Mouse (Mus musculus): ENCODE data around the gene Sec16a.
A peak's percentile ranks its signal among the peaks of the same experiment; 100 is the strongest.
"Not testable (repeated sequence)": the region's sequence is repeated elsewhere in the genome, so short reads cannot be mapped to it uniquely, and the experiment has no call there.

Gene Sec16a

DNA sequence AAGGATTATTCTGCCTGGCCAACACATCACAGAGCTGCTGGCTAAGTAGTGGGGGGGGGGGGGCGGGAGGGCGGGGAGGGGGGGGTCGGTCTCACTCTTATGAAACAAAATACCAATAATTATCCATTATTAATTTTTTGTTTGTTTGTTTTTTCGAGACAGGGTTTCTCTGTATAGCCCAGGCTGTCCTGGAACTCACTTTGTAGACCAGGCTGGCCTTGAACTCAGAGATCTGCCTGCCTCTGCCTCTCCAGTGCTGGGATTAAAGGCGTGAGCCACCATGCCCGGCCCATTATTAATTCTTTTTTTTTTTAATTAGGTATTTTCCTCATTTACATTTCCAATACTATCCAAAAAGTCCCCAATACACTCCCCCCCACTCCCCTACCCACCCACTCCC is 64.1 kb downstream of the Sec16a start:
- DNase-seq, result not testable (repeated sequence)

- DNase-seq, result peak; percentile 80 to 89
These were observed 64.8 kb downstream of the Sec16a start, which contains the start of gene Snapc4 for GRCm38 (mm10) chr2:26380131-26380771. Gene Snapc4 (minus strand): TSS chr2:26380653.

DNA sequence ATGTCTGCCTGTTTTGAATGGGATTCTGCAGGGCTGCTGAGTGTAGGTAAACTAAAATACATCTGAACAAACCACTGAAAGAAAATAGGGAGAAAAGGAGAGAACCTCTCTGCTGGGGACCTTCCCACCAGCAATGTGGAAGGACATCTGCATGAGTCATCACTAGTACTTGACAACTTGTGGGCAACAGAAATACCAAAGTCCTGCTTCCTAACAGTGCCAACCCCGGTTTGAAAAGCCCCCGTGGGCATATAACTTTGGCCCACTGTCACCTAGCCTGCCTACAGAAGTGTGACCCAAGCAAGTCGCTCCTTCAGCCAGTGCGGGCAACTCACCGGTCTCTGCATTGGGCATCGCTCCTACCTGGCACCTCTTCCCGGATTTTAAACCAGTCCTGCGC is 72.6 kb downstream of the Sec16a start:
- no peak for DNase-seq

- no peak for DNase-seq
These were observed 76.4 kb downstream of the Sec16a start for GRCm38 (mm10) chr2:26368572-26368971.

GRCm38 (mm10) chr2:26367911-26368310 is 77.1 kb downstream of the Sec16a start:
- DNase-seq, result no peak

DNA sequence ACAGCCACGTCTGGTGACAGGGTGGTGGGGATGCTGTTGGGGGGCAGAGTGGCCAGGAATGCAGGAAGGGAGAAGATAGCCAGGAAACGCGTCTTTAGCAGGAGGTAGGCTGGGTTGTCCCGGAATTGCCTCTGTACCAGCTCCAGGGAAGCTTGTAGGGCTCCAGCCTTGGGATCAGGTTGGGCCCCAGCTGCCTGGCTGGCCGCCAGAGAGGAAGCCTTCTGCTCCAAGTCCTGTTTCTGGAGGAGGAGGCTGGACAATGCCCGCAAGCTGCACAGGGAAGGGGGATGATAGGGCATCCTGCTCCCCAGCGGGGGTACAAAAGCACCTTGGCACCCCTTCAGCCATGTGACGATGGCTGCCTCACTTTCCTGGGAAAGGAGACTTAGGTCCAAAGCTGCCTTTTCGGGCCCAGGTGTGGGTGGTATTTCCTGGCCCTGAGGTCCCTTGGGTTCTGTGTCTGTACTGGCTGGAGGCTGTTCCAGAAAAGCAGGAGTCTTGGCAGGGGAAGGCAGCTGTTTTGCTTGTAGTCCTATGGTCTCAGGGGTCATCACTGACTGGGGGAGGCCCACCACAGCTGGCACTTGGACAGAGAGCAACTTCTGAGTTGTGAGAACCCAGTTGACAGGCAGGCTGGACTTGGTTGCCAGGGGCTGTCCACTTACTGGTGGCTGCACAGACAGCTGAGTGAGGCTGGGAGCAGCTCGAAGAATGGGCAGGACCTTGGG is 80.1 kb downstream of the Sec16a start:
- peak in 1 of 2 experiments; percentile 58 for DNase-seq

DNA sequence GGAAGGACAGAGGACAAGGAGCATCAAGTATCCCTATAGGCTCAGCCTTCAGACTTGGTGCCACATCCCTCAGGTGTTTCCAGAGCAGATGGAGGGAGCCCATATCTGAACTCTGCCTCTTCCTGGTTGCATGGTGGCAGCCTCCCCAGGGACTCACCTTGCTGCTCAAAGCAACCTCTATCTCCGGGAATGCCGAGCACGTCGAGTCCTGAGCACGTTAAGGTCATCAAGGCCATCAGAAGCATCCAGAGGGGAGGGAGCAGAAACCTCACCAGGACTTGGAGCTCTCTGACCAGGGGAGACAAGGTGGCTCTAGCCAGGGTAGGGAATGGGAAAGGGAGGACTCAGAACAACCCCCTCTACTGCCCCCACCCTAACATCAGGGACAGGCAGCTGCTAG is 81.5 kb downstream of the Sec16a start:
- no peak for DNase-seq

DNA sequence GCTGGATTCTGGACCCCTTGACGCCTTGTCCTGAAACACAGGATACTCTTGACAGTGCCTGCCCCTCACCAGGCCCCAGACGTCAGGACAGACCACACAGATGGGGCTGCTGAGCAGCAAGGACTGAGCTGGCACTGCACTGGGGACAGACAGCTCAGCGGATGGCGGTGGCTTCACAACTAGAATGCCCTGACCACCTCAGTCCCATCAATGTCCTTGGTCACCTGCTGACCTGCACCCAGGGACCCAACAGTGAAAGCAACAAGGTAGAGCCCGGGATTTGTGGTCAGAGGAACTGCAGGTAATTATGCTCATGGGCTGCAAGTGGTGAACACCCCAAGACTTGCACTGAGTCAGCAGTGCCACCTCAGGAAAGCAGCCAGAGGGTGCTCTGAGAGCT is 82.0 kb downstream of the Sec16a start:
- no peak for DNase-seq

DNA sequence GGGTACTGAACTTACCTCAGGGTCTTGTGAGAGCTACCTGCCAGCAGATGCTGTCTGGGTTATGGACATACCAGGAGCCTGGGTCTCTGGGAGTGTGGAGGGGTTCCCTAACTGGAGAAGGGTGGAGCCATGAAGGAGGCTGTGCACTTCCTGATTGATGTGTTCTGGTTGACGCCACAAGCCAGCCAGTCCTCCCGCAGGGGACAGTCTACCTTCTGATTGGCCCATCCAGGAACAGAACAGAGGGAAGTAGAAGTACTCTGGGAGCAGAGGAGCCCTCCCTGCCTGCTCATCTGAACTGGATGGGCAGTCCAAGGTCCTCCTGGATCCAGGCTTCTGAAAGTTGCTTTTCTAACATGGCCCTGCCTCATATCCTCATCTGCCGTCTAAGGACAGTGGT is 84.2 kb downstream of the Sec16a start, which contains the start of gene Card9:
Gene Card9, minus strand, starts transcription at position 147 of the 400 bp plus-strand sequence.
- no peak for DNase-seq

- no peak for DNase-seq
These were observed 85.0 kb downstream of the Sec16a start for GRCm38 (mm10) chr2:26359983-26360382.

All from kidney, adult 8-10 months (tissue).